22 mouse cellular contexts compared by ENCODE assay signal in the genomic region with DNA sequence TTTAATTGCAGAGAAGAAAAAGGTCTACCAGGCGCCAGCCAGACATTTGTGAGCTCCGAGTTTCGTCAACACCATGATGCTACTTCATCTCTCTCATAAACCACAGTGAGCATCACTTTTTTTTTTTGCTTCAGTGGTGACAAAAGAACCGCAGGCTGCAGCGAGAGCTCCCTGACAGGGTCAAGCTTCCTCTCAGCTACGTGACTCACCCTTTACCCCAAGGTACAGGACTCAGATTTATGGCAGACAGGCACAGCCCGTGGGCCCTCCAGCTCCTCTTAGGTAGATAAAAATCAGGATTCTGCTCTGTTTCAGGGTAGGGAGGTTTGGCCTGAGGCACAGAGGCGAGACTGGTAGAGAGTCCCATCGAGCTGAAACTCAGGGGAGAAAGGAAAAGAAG.
A peak's percentile ranks its signal among the peaks of the same experiment; 100 is the strongest.
DNase-seq lines count a peak whose midpoint lies in the region; ATAC-seq lines count a peak whose summit lies in the region.
"Had no signal": no experiment of that assay in that cellular context is flagged by ENCODE, and none has a peak within 500 bp of the region (broad histone marks: within the 10 kb centered on the region; RNA-seq: fewer than 3 reads in every experiment).

No protein-coding gene starts in this region.

- ATAC-seq in midbrain, embryonic 15.5 days (replicated peaks): no peak
- peak; percentile 37; the same call in 1 of the 2 replicates for ATAC-seq in granulocyte monocyte progenitor cell, adult 5-6 weeks (replicated peaks; ENCODE audit: poor library complexity, severe bottlenecking)

- peak; percentile 24 for DNase-seq in embryo, embryonic 10 days (ENCODE audit: low spot score)
- DNase-seq in embryo, embryonic 11 days: no peak
- no peak for DNase-seq in midbrain, embryonic 10.5 days (ENCODE audit: low spot score)
- peak; percentile 54 to 65 for DNase-seq in natural killer cell, adult 2 months (ENCODE audit: low spot score in 2 of 2)
- DNase-seq in cerebellum, postnatal 14 days: no peak
- no peak for DNase-seq in heart, adult 11 months
- DNase-seq: cerebellum, postnatal 36 days; gastrocnemius, adult 2 months; heart, adult 2 months; kidney, adult 11 months; kidney, postnatal 14 days; layer of hippocampus, adult 9-11 months; lung, postnatal 14 days; right cerebral cortex, adult 18-20 months; spleen, adult 18-20 months had no signal

- H3K4me3 ChIP-seq in midbrain, embryonic 10.5 days: no peak overlapping the region
- H3K4me3 ChIP-seq in midbrain, embryonic 15.5 days: no peak overlapping the region
- H3K4me3 ChIP-seq: embryonic facial prominence, embryonic 13.5 days; gastrocnemius, adult 2 months; heart, adult 2 months; heart, embryonic 15.5 days; liver, embryonic 15.5 days had no signal

- no peaks in the 10 kb centered on the region for H3K9me3 ChIP-seq in midbrain, embryonic 10.5 days (replicated peaks)
- no peaks in the 10 kb centered on the region for H3K9me3 ChIP-seq in midbrain, embryonic 15.5 days
- H3K9me3 ChIP-seq: heart, embryonic 15.5 days; liver, embryonic 15.5 days had no signal

- WGBS in midbrain, embryonic 10.5 days: 78% methylated on average over 9 of the region's 9 CpGs
- WGBS in midbrain, embryonic 15.5 days: 73% methylated on average over 9 of the region's 9 CpGs

- no peak overlapping the region for H3K9ac ChIP-seq in midbrain, embryonic 15.5 days
- H3K9ac ChIP-seq: embryonic facial prominence, embryonic 13.5 days; heart, embryonic 15.5 days; hindbrain, embryonic 14.5 days; liver, embryonic 15.5 days had no signal

- no peaks in the 10 kb centered on the region for H3K27me3 ChIP-seq in midbrain, embryonic 10.5 days (ENCODE audit: low read depth, poor library complexity, severe bottlenecking)
- no peaks in the 10 kb centered on the region for H3K27me3 ChIP-seq in midbrain, embryonic 15.5 days (replicated peaks)
- H3K27me3 ChIP-seq: embryonic facial prominence, embryonic 13.5 days; heart, embryonic 15.5 days; liver, embryonic 15.5 days had no signal

- no peaks in the 10 kb centered on the region for H3K36me3 ChIP-seq in midbrain, embryonic 10.5 days
- H3K36me3 ChIP-seq in midbrain, embryonic 15.5 days (replicated peaks): no peaks in the 10 kb centered on the region
- H3K36me3 ChIP-seq: embryonic facial prominence, embryonic 13.5 days; heart, embryonic 15.5 days; liver, embryonic 15.5 days had no signal

- H3K27ac ChIP-seq in midbrain, embryonic 10.5 days (replicated peaks): peak overlapping the region; percentile 33; the same call in 1 of the 2 replicates
- H3K27ac ChIP-seq in midbrain, embryonic 15.5 days: no peak overlapping the region
- H3K27ac ChIP-seq: embryonic facial prominence, embryonic 13.5 days; gastrocnemius, adult 2 months; heart, adult 2 months; heart, embryonic 15.5 days; hindbrain, embryonic 14.5 days; liver, embryonic 15.5 days had no signal

- H3K4me2 ChIP-seq in midbrain, embryonic 15.5 days: no peak overlapping the region
- H3K4me2 ChIP-seq: embryonic facial prominence, embryonic 13.5 days; heart, embryonic 15.5 days; hindbrain, embryonic 14.5 days; liver, embryonic 15.5 days; midbrain, embryonic 11.5 days had no signal

- peaks cover 16% of the 10 kb centered on the region for H3K4me1 ChIP-seq in midbrain, embryonic 10.5 days
- peaks cover 11% of the 10 kb centered on the region; the same call in 1 of the 2 replicates for H3K4me1 ChIP-seq in midbrain, embryonic 15.5 days
- H3K4me1 ChIP-seq: liver, embryonic 15.5 days had no signal

Comparison
In these comparisons a context has a peak if more than half of its experiments do, and no peak if none do; other contexts are left out.
1. DNase-seq: peak in embryo, embryonic 10 days (single experiment) and natural killer cell, adult 2 months (2 of 2); none in embryo, embryonic 11 days (single experiment), midbrain, embryonic 10.5 days (single experiment), cerebellum, postnatal 14 days (0 of 2) and heart, adult 11 months (single experiment).